Mouse (Mus musculus) adrenal gland, postnatal 10 days (tissue): ENCODE results near the gene Fam71e1. TPM values are rescaled to one million over a fixed set of nuclear protein-coding genes. Genes with fewer than 3 reads are reported as not detected.

ENCODE experiments used
- DNase-seq: peaks from one replicate; pipeline ENCODE4 v3.0.0; 2021; ENCODE audit warnings: mixed read lengths
- microRNA-seq: library from miRNA; unstranded; fragments of <30 nt; microRNA quantifications from one replicate; pipeline ENCODE4 v1.2.0, GENCODE M21; 2021
- total RNA-seq, 2 experiments: library from RNA; stranded (reverse); gene quantifications; 2 replicates each; pipeline ENCODE4 v1.2.3; 2021

Fam71e1 gene
- total RNA-seq, 2 experiments from 2014 or later = 12.4 to 16.0 TPM

DNA sequence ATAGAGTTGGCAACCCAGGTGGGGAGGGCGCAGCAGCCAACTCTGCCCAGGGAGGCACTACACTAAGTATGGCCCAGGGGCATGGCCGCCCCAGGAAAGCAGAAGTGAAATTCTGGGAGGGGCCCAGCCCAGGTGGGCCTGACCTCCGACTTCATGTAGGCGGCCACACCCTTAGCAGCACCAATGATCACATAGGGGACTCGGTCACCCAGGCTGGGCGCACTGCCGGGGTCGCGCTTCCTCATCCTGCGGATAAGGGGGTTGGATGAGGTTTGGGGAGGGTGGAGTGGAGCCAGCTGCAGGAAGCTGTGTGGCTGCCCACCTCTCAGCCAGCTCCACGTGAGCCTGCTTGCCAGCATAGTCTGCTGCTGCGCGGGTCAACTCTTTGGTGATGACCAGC lies 37.9 kb downstream of the Fam71e1 start:
- no peak for DNase-seq

DNA sequence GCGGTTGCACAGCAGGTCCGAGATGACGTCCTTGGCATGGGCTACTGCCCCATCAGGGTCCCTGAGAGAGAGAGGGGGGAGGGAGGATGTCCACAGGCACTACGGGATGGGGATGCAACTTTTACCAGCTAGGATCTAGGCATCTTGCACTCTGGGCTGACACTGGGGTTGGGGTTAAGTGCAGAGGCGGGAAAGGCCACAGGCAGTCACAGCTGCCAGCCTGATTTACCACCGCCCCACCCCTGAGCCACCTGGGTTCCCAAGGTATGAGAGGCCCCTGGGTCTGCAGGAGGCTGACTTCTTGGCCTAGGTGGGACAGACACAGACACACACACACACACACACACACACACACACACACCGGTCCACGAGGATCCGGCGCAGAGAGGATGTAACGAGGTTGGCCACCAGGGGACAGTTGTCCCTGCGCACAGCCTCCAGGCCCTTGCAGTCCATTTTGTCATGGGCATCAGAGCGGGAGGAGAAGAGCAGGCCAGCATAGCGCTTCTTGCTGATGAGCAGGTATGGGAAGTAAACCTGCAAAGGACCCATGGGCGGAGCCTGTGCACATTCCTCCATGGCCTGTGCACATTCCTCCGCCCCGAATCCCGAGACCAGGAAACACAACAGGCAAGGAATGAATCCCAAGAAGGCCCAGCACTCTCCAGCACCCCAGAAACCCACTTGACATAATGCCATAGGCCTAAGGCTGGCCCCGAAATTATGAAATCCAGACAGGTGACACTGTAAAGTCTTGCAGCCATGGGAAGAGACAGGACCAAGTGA lies 38.5 kb downstream of the Fam71e1 start:
- no peak for DNase-seq

DNA sequence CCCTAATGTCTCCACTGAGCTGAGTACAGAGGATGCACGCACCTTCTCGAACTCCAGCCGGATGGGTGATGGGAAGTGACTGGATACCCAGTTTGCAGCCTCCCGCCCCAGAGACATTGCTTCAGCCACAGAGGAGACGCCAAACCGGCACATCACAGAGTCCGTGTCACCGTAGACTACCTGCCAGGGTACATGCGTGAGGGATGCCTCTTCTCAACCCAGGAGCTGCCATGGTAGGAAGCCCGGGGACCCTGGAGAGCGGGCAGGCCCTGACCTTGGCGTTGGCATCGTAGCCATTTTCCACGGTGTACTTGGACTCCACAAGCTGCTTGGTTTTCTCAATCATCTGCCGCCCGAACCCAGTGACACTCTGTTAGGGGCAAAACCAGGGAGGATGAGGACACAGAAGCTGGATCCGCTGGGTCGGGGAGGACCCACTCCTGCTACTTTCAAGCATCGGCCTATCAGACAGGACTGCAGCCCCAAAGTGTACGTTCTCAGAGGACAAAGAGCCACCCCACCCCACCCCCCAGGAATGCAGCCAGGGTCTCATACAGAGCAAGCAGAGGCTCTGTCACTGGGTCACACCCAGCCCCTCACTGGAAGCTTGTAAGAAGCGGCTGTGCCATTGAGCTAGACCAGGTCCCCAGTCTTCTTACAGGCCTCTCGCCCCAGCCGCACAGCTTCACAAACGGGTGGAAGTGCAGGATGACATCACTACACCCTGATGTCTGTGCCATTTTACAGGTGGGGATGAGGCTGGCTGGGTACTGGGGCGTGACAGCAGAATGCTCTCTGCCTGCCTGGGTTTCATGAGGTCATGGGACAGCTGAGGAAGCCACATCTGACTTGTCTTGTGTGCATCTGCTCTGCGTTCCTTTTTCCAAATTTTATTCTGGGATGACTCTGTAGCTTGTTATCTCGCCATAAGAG lies 39.5 kb downstream of the Fam71e1 start:
- no peak for DNase-seq

DNA sequence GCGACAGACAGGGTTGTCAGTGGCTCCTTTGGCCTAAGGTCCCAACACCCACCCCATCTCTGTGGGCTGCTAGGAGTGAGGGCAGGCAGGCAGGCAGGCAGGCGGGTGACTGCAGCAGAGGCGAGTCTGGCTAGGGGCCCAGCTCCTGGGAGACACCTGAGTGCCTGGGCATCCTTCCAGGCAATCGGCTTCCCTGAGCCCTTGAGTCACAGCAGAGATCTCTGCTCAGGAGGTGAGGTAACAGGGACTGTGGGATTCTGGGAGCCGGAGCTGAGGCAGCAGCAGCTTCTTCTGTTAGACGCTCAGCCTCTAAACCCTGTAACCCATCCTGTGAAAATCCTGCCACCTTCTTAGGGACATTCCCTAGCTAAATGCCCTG lies 40.2 kb downstream of the Fam71e1 start:
- no peak for DNase-seq

DNA sequence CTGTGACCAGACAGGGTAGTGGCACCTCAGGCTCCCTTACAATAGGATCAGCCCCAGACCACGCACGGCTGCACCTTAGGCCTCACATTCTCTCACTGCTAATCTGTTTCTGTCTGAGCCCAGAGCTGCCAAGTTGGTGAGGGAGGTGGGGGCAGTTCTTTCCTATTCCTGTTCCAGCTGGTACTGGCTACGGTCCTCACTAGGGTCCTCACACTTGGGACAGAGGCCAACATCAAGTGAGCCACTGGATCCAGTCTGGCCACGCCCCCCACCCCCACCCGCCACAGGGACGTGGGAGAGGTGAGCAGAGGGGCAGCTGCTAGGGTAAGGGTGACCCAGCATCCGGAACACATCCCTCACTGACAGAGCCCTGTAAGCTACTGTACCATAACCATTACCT lies 40.6 kb downstream of the Fam71e1 start:
- no peak for DNase-seq

DNA sequence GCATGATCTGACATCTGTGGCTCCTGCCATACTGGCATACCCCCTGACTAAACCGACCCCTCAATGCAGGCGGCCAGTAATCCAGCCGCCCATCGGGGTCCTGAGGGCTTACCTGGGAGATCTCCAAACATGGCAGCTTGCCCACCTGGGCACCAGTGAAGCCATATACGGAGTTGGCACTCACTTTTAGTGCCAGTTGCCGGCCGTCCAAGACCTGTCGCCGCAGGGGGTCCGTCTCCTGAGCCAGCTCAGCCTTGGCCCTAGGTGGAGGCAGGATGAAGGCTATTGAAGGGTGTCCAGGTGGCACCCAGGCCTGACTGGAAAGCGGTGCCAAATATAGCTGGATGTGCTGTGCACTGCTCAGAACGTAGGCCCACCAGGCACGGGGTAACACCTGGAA lies 41.1 kb downstream of the Fam71e1 start:
- no peak for DNase-seq

GRCm38 (mm10) chr7:44538756-44539624 lies 42.6 kb downstream of the Fam71e1 start:
- no peak for DNase-seq

DNA sequence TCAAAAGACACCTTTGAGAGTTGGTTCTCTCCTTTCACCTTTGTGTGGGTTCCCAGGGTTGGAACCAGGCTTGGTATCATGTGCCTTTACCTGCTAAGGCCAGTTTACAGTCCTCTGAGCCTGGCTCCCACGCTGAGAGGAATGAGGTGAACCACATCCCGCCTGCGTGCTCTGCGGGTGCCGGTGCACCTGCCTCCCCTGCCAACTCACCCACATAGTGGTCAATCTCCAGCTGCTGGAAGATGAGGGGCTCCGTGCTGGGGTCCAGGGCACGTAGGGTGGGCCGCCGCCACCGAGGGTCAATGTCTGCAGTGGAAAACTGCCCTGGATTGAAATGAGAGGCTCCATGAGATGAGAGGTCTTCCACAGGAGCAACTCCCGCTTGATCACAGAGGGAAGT lies 46.2 kb downstream of the Fam71e1 start:
- DNase-seq = no peak

- no peak for DNase-seq
Observed at GRCm38 (mm10) chr7:44543071-44543470, 46.7 kb downstream of the Fam71e1 start.

GRCm38 (mm10) chr7:44546274-44546673 lies 49.9 kb downstream of the Fam71e1 start:
- DNase-seq = no peak

DNA sequence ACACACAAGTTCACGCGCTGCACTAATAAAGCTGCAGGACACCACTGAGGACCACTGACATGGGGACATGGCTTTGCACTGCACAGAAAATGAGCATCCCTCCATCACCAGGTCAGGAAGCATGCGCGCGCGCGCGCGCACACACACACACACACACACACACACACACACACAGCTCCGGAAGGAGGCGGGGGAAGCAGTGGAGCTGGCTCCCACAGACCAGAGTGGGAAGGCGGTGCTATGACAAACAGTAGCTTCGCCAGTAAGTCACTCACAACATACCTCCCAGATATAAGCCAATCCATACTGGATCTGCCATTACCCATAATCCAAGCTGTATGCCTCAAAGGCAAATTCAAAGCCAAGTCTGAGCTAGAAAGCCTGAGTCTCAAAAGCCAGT lies 50.7 kb downstream of the Fam71e1 start:
- DNase-seq = no peak

GRCm38 (mm10) chr7:44547725-44548124 lies 51.3 kb downstream of the Fam71e1 start:
- DNase-seq = no peak

DNA sequence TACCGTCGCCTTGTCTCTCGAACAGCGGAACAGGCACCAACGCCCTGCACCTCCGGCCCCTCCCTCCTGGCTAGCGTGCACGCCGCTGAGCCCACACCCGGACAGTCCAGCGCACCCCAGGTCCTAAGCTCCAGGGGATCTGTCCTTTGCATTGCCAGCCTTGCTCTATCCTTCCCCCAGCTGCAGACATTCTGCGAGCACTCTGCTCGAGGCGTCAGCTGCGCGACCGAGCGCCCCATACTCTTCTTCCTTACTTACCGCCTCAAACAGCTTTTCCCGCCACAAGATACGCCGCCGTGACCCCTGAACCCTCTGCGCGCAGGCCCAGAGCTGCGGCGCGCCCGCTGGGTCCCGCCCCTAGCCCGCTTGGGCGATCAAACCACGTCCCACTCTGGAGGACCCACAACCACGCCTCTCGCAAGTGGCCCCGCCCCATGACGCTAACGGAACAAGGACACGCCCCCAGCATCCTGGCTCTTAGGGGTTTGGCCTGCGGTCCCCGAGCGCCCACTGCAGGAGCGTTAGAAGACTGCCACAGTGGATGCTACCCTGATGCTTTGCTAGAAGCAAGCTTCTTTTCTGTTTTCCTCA lies 52.2 kb downstream of the Fam71e1 start, which contains the start of gene Pold1:
TSS of gene Pold1 (minus strand) at position 353 of the 591 bp plus-strand sequence.
- peak; percentile 100 for DNase-seq

- DNase-seq = no peak
Observed at GRCm38 (mm10) chr7:44549621-44550408, 53.4 kb downstream of the Fam71e1 start.

- DNase-seq = no peak
Observed at GRCm38 (mm10) chr7:44550409-44550678, 54.0 kb downstream of the Fam71e1 start.

Small RNA genes within 50 kb of the gene (microRNA-seq; reads per million reads assigned to microRNA genes)
- gene Mir7052 (1.4 reads per million), gene Mir7053 (not detected)

Other genes starting within 250 kb of the Fam71e1 start
- gene 1700028J19Rik, start 249.9 kb upstream of the Fam71e1 start, total RNA-seq = under 1 TPM; 0.67 to 0.78 TPM
- 100 to 1,000 TPM in 1 of 2 experiments, 10 to 100 TPM in 1; 92.1 to 104 TPM for gene 2410002F23Rik, start 249.9 kb upstream of the Fam71e1 start, total RNA-seq
- not detected for gene Acp4, start 239.2 kb upstream of the Fam71e1 start, total RNA-seq
- gene Gm15517, start 235.1 kb upstream of the Fam71e1 start, total RNA-seq = not detected
- 1 to 10 TPM; 4.2 to 5.4 TPM for gene Clec11a, start 189.7 kb upstream of the Fam71e1 start, total RNA-seq
- 1 to 10 TPM; 4.3 to 6.3 TPM for gene Shank1, start 186.3 kb upstream of the Fam71e1 start, total RNA-seq
- gene Syt3, start 112.5 kb upstream of the Fam71e1 start, total RNA-seq = 1 to 10 TPM; 2.5 to 4.2 TPM
- 1 to 10 TPM in 1 of 2 experiments, under 1 TPM in 1; 0.57 to 1.4 TPM for gene 1700008O03Rik, start 110.8 kb upstream of the Fam71e1 start, total RNA-seq
- gene Lrrc4b, start 67.6 kb upstream of the Fam71e1 start, total RNA-seq = 10 to 100 TPM in 1 of 2 experiments, 1 to 10 TPM in 1; 5.5 to 10.0 TPM
- gene Aspdh, start 31.2 kb upstream of the Fam71e1 start, total RNA-seq = 10 to 100 TPM in 1 of 2 experiments, 1 to 10 TPM in 1; 8.4 to 14.5 TPM
- gene Josd2, start 28.6 kb upstream of the Fam71e1 start, total RNA-seq = 10 to 100 TPM; 42.2 to 52.0 TPM
- gene Emc10, start 52 bp upstream of the Fam71e1 start, total RNA-seq = 10 to 100 TPM; 88.8 to 91.1 TPM
- gene Mybpc2, start 28.1 kb downstream of the Fam71e1 start, total RNA-seq = 10 to 100 TPM; 31.9 to 40.8 TPM
- gene Spib, start 35.5 kb downstream of the Fam71e1 start, total RNA-seq = 1 to 10 TPM; 6.5 to 7.3 TPM
- gene Pold1, start 52.3 kb downstream of the Fam71e1 start, total RNA-seq = 10 to 100 TPM; 20.6 to 30.7 TPM
- 10 to 100 TPM; 90.7 to 91.0 TPM for gene Nr1h2, start 57.4 kb downstream of the Fam71e1 start, total RNA-seq
- gene Napsa, start 75.8 kb downstream of the Fam71e1 start, total RNA-seq = 1 to 10 TPM; 3.2 to 3.9 TPM
- 1 to 10 TPM; 4.7 to 4.8 TPM for gene Kcnc3, start 94.1 kb downstream of the Fam71e1 start, total RNA-seq
- 1 to 10 TPM; 5.5 to 9.8 TPM for gene Myh14, start 174.3 kb downstream of the Fam71e1 start, total RNA-seq
- gene Izumo2, start 212.2 kb downstream of the Fam71e1 start, total RNA-seq = not detected